Mouse (Mus musculus): ENCODE measurements around the gene Pias4. TPM values are rescaled to one million over a fixed set of nuclear protein-coding genes. Genes with fewer than 3 reads are reported as not detected.
"Not testable (repeated sequence)": the region's sequence is repeated elsewhere in the genome, so short reads cannot be mapped to it uniquely, and the experiment has no call there.

Gene Pias4
- total and polyA plus RNA-seq, 3 experiments: 21.0 to 40.4 TPM; not detected in 1

- TF ChIP-seq SIN3A (IDR thresholded peaks at IDR 0.05; ENCODE audit: low read length) (peak; percentile 89), POLR2A (IDR thresholded peaks at IDR 0.05; ENCODE audit: control insufficient read depth in 1 of 2, insufficient read depth in 1 of 2, low read depth in 1 of 2, low read length in 2 of 2, poor library complexity in 1 of 2) (peak; percentile 14 to 96; a peak in 3 of 4 replicates), MAZ (IDR thresholded peaks at IDR 0.05; ENCODE audit: low read depth, low read length) (no peak), TAL1 (IDR thresholded peaks at IDR 0.05; ENCODE audit: low read length) (no peak), POLR2AphosphoS2 (IDR thresholded peaks at IDR 0.05; ENCODE audit: low read length) (peak; percentile 100), ZMIZ1 (IDR thresholded peaks at IDR 0.05; ENCODE audit: low read depth, low read length) (peak; percentile 97)
These were observed 14.9 kb upstream of the Pias4 start, which contains the start of gene Dapk3 (continued) for GRCm38 (mm10) chr10:81182336-81183333.

- peaks cover 40% of the 10 kb centered on the region for H3K79me2 ChIP-seq (ENCODE audit: control insufficient read depth, insufficient read depth, low read length, poor library complexity)
- peak; percentile 41 for DNase-seq (ENCODE audit: low read depth, low spot score)
- not testable (repeated sequence) for H3K27me3 ChIP-seq (ENCODE audit: control insufficient read depth in 1 of 2, insufficient read depth in 2 of 2, low read length in 2 of 2); H3K27ac ChIP-seq (ENCODE audit: control insufficient read depth, low read depth, low read length); H3K9me3 ChIP-seq (replicated peaks; ENCODE audit: insufficient read depth, low read length); H3K36me3 ChIP-seq (ENCODE audit: control insufficient read depth in 1 of 2, insufficient read depth in 2 of 2, low read length in 2 of 2); H3K9ac ChIP-seq (ENCODE audit: control insufficient read depth, low read depth, low read length, poor library complexity, severe bottlenecking); H3K4me3 ChIP-seq (ENCODE audit: control insufficient read depth in 1 of 2, insufficient read depth in 1 of 2, low read depth in 2 of 2, low read length in 2 of 2)
- H3K4me1 ChIP-seq (ENCODE audit: control insufficient read depth in 1 of 2, insufficient read depth in 2 of 2, low read length in 2 of 2): peaks cover 0 to 19% of the 10 kb centered on the region in 2 experiments; a peak in 2 of 4 replicates
These were observed 14.1 kb upstream of the Pias4 start for GRCm38 (mm10) chr10:81181860-81182259.

- Histone ChIP-seq H3K4me1 (ENCODE audit: control insufficient read depth in 1 of 2, insufficient read depth in 2 of 2, low read length in 2 of 2) (peaks cover 0 to 19% of the 10 kb centered on the region in 2 experiments; a peak in 2 of 4 replicates), H3K79me2 (ENCODE audit: control insufficient read depth, insufficient read depth, low read length, poor library complexity) (peaks cover 44% of the 10 kb centered on the region), H3K27me3 (ENCODE audit: control insufficient read depth in 1 of 2, insufficient read depth in 2 of 2, low read length in 2 of 2) (no peaks in the 10 kb centered on the region), H3K9me3 (replicated peaks; ENCODE audit: insufficient read depth, low read length) (no peaks in the 10 kb centered on the region), H3K27ac (ENCODE audit: control insufficient read depth, low read depth, low read length) (no peak overlapping the region), H3K36me3 (ENCODE audit: control insufficient read depth in 1 of 2, insufficient read depth in 2 of 2, low read length in 2 of 2) (peaks cover 6 to 10% of the 10 kb centered on the region in 2 experiments), H3K4me3 (ENCODE audit: control insufficient read depth in 1 of 2, insufficient read depth in 1 of 2, low read depth in 2 of 2, low read length in 2 of 2) (no peak overlapping the region), H3K9ac (ENCODE audit: control insufficient read depth, low read depth, low read length, poor library complexity, severe bottlenecking) (no peak overlapping the region)
- no peak for TF ChIP-seq MXI1 (IDR thresholded peaks at IDR 0.05; ENCODE audit: low read depth, low read length)
- TF ChIP-seq POLR2AphosphoS5 (IDR thresholded peaks at IDR 0.05; ENCODE audit: borderline replicate concordance, low read depth, low read length): peak; percentile 72; the same call in 1 of the 2 replicates
- no peak for TF ChIP-seq ZKSCAN1 (IDR thresholded peaks at IDR 0.05; ENCODE audit: low read depth, low read length)
- no peak for TF ChIP-seq SIN3A (IDR thresholded peaks at IDR 0.05; ENCODE audit: low read length)
- 0 out of 4 replicates have a peak, but pooled peaks of 1 of the 2 experiments have one; percentile 0 for TF ChIP-seq POLR2A (IDR thresholded peaks at IDR 0.05; ENCODE audit: control insufficient read depth in 1 of 2, insufficient read depth in 1 of 2, low read depth in 1 of 2, low read length in 2 of 2, poor library complexity in 1 of 2)
- TF ChIP-seq MAFK (IDR thresholded peaks at IDR 0.05; ENCODE audit: borderline replicate concordance, low read depth, low read length): no peak
- peak; percentile 34 for DNase-seq (ENCODE audit: low read depth, low spot score)
These were observed 13.2 kb upstream of the Pias4 start for GRCm38 (mm10) chr10:81180946-81181345.

Measured in MEL (cell line).